ENCODE assay signal across 25 mouse cellular contexts in genomic region chr2:132073052-132073451, GRCm38 (mm10).
"Had no signal": no experiment of that assay in that cellular context is flagged by ENCODE, and none has a peak within 500 bp of the region (broad histone marks: within the 10 kb centered on the region; RNA-seq: fewer than 3 reads in every experiment).

No protein-coding gene starts in this region.

- DNase-seq: gastrocnemius, adult 2 months; gastrocnemius, postnatal 10 days; gastrocnemius, postnatal 25 days; heart, adult 18-20 months; heart, postnatal 10 days; heart, postnatal 4 days; kidney, adult 8-10 months; kidney, postnatal 14 days; kidney, postnatal 4 days; liver had no signal

- H3K9me3 ChIP-seq: heart, embryonic 10.5 days; heart, embryonic 12.5 days; hindbrain, embryonic 10.5 days; hindbrain, embryonic 12.5 days; intestine, embryonic 15.5 days; limb, embryonic 10.5 days; limb, embryonic 12.5 days had no signal

- H3K27ac ChIP-seq: gastrocnemius, adult 2 months; heart, embryonic 10.5 days; hindbrain, embryonic 10.5 days; hindbrain, embryonic 12.5 days; hindbrain, embryonic 14.5 days; intestine, embryonic 15.5 days; layer of hippocampus, adult 2 months; left cerebral cortex, adult 2 months; limb, embryonic 10.5 days; limb, embryonic 12.5 days had no signal

- ATAC-seq: forebrain, embryonic 16.5 days; hindbrain, embryonic 16.5 days; inflammation-experienced regulatory T-cells, adult 6 months; intestine, embryonic 15.5 days; intestine, postnatal 0 days had no signal

- H3K27me3 ChIP-seq: heart, embryonic 12.5 days; hindbrain, embryonic 12.5 days; intestine, embryonic 15.5 days; limb, embryonic 12.5 days had no signal

- H3K4me1 ChIP-seq: hindbrain, embryonic 12.5 days; intestine, embryonic 15.5 days; limb, embryonic 10.5 days had no signal

- H3K4me2 ChIP-seq: heart, embryonic 12.5 days; hindbrain, embryonic 12.5 days; hindbrain, embryonic 14.5 days; intestine, embryonic 15.5 days; limb, embryonic 12.5 days; liver, embryonic 11.5 days had no signal

- H3K4me3 ChIP-seq: gastrocnemius, adult 2 months; heart, embryonic 10.5 days; heart, embryonic 12.5 days; hindbrain, embryonic 10.5 days; hindbrain, embryonic 12.5 days; intestine, embryonic 15.5 days; layer of hippocampus, adult 2 months; left cerebral cortex, adult 2 months; limb, embryonic 10.5 days; limb, embryonic 12.5 days had no signal

- H3K9ac ChIP-seq: heart, embryonic 12.5 days; hindbrain, embryonic 12.5 days; hindbrain, embryonic 14.5 days; intestine, embryonic 15.5 days; limb, embryonic 12.5 days had no signal
